Mouse (Mus musculus): Measurements from ENCODE around the gene Zfp871.
"Not testable (repeated sequence)": the region's sequence is repeated elsewhere in the genome, so short reads cannot be mapped to it uniquely, and the experiment has no call there.

Gene Zfp871

GRCm38 (mm10) chr17:32729029-32729428, 59.1 kb downstream of the Zfp871 start:
- no peak for DNase-seq

GRCm38 (mm10) chr17:32726360-32726759, 61.7 kb downstream of the Zfp871 start:
- DNase-seq: not testable (repeated sequence)

- no peak for DNase-seq
These were observed 65.3 kb downstream of the Zfp871 start for GRCm38 (mm10) chr17:32722771-32723170.

- not testable (repeated sequence) for DNase-seq
These were observed 65.9 kb downstream of the Zfp871 start for GRCm38 (mm10) chr17:32722151-32722550.
